ENCODE assay signal across 27 mouse cellular contexts in the genomic region with DNA sequence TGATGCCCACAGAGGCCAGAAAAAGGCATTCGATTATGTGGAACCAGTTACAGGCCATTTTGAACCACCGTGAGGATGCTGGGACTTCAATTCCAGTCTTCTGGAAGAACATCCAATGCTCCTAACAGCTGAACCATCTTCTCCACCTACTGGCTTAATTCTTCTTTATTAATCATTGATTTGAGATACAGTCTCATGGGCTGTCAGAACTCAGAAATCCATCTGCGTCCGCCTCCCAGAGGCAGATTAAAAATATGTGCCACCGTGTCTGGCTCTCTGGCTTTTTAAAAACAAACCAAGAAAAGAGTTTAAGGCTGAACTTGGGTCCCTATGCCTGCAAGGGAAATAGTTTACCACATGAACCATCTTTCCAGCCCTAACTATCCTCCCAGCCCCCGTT. TPM values are rescaled to one million over a fixed set of nuclear protein-coding genes. Genes with fewer than 3 reads are reported as not detected.
DNase-seq lines count a peak whose midpoint lies in the region; ATAC-seq and TF ChIP-seq lines count a peak whose summit lies in the region.
"Had no signal": no experiment of that assay in that cellular context is flagged by ENCODE, and none has a peak within 500 bp of the region (broad histone marks: within the 10 kb centered on the region; RNA-seq: fewer than 3 reads in every experiment).

No protein-coding gene starts in this region.

- H3K4me3 ChIP-seq in heart, embryonic 10.5 days, result no peak overlapping the region
- no peak overlapping the region for H3K4me3 ChIP-seq in kidney, embryonic 16.5 days (ENCODE audit: low read length)
- H3K4me3 ChIP-seq in layer of hippocampus, adult 2 months, result no peak overlapping the region
- H3K4me3 ChIP-seq: embryonic facial prominence, embryonic 10.5 days; embryonic facial prominence, embryonic 12.5 days; forebrain, embryonic 13.5 days; forebrain, embryonic 15.5 days had no signal

- DNase-seq in heart, adult 11 months, result peak; percentile 80
- DNase-seq in heart, embryonic 10.5 days (ENCODE audit: low spot score), result no peak
- peak; percentile 70 for DNase-seq in kidney, adult 9 months
- DNase-seq in kidney, postnatal 25 days, result no peak
- DNase-seq in kidney, postnatal 4 days, result no peak
- DNase-seq in layer of hippocampus, adult 2 months (ENCODE audit: low spot score in 2 of 2), result no peak
- no peak for DNase-seq in layer of hippocampus, postnatal 14 days (ENCODE audit: low spot score in 2 of 2)
- DNase-seq: adrenal gland, adult 2 months; adrenal gland, postnatal 10 days; adrenal gland, postnatal 36 days; B cell, adult 2 months; cerebellum, adult 11-12 months; cerebellum, adult 9-10 months; cerebellum, postnatal 10 days; cerebellum, postnatal 25 days had no signal

- H3K27me3 ChIP-seq in heart, embryonic 10.5 days (ENCODE audit: insufficient read depth, poor library complexity, severe bottlenecking), result no peaks in the 10 kb centered on the region
- H3K27me3 ChIP-seq in kidney, embryonic 16.5 days (ENCODE audit: insufficient read depth, low read length), result no peaks in the 10 kb centered on the region
- H3K27me3 ChIP-seq: CH12.LX; embryonic facial prominence, embryonic 12.5 days; forebrain, embryonic 13.5 days; forebrain, embryonic 15.5 days had no signal

- no peak overlapping the region for H3K4me2 ChIP-seq in kidney, embryonic 16.5 days (replicated peaks; ENCODE audit: low read depth, low read length)
- H3K4me2 ChIP-seq: embryonic facial prominence, embryonic 12.5 days; forebrain, embryonic 13.5 days; forebrain, embryonic 15.5 days had no signal

- no peak; the same call in 1 of the 2 replicates for ATAC-seq in kidney, embryonic 16.5 days (ENCODE audit: low FRiP score, low TSS enrichment)
- ATAC-seq: CD4-positive, CD25-positive, alpha-beta regulatory T cell, adult 4 months; forebrain, embryonic 13.5 days; forebrain, embryonic 15.5 days had no signal

- no peak overlapping the region for H3K9ac ChIP-seq in kidney, embryonic 16.5 days (replicated peaks; ENCODE audit: low read length)
- H3K9ac ChIP-seq: embryonic facial prominence, embryonic 12.5 days; forebrain, embryonic 13.5 days; forebrain, embryonic 15.5 days had no signal

- WGBS in heart, embryonic 10.5 days, result 91% methylated on average over 6 of the region's 6 CpGs
- 74% methylated on average over 6 of the region's 6 CpGs for WGBS in kidney, embryonic 16.5 days

- peaks cover 5% of the 10 kb centered on the region for H3K4me1 ChIP-seq in heart, embryonic 10.5 days
- H3K4me1 ChIP-seq in kidney, embryonic 16.5 days (ENCODE audit: insufficient read depth, low read length), result peaks cover 3% of the 10 kb centered on the region; the same call in 1 of the 2 replicates
- H3K4me1 ChIP-seq: embryonic facial prominence, embryonic 10.5 days; embryonic facial prominence, embryonic 12.5 days; forebrain, embryonic 13.5 days; forebrain, embryonic 15.5 days had no signal

- peak; percentile 51 for TF ChIP-seq CTCF in layer of hippocampus, adult 2 months (conservative IDR thresholded peaks at IDR 0.05)

- peaks cover 53% of the 10 kb centered on the region for H3K36me3 ChIP-seq in heart, embryonic 10.5 days
- H3K36me3 ChIP-seq in kidney, embryonic 16.5 days (ENCODE audit: insufficient read depth, low read length), result peaks cover 24% of the 10 kb centered on the region

- H3K27ac ChIP-seq in heart, embryonic 10.5 days, result no peak overlapping the region
- H3K27ac ChIP-seq in kidney, embryonic 16.5 days (ENCODE audit: low read length), result peak overlapping the region; percentile 83; the same call in 1 of the 2 replicates
- peak overlapping the region; percentile 37; the same call in 1 of the 2 replicates for H3K27ac ChIP-seq in layer of hippocampus, adult 2 months
- H3K27ac ChIP-seq: embryonic facial prominence, embryonic 10.5 days; embryonic facial prominence, embryonic 12.5 days; forebrain, embryonic 13.5 days; forebrain, embryonic 15.5 days had no signal

- H3K9me3 ChIP-seq in heart, embryonic 10.5 days, result no peaks in the 10 kb centered on the region
- no peaks in the 10 kb centered on the region for H3K9me3 ChIP-seq in kidney, embryonic 16.5 days (ENCODE audit: low read length)
- H3K9me3 ChIP-seq: embryonic facial prominence, embryonic 10.5 days; embryonic facial prominence, embryonic 12.5 days; forebrain, embryonic 13.5 days; forebrain, embryonic 15.5 days; G1E had no signal

RNA-seq across cellular contexts. Expression of gene Gm10197, which starts 3.7 kb away (rescaled TPM):
- not detected in 2 replicates for polyA plus RNA-seq in heart, embryonic 10.5 days (2016; fragmentation: Nextera tagmentation; extraction: Ambion mirVana)
- polyA plus RNA-seq in kidney, embryonic 16.5 days (2015; fragmentation: Nextera tagmentation; extraction: Ambion mirVana), result not detected in 2 replicates
- total RNA-seq in layer of hippocampus, adult 2 months (2021), result not detected
- total RNA-seq in layer of hippocampus, postnatal 14 days (2021), result not detected
- total RNA-seq: adrenal gland, adult 2 months; adrenal gland, postnatal 10 days; adrenal gland, postnatal 36 days had no signal
- polyA plus RNA-seq: adrenal gland, adult 2 months; CD4-positive, CD25-positive, alpha-beta regulatory T cell, adult 4 months; cerebellum, adult 2 months; cortical plate, adult 2 months; embryonic facial prominence, embryonic 12.5 days; embryonic facial prominence, embryonic 14.5 days; forebrain, embryonic 11.5 days; forebrain, embryonic 13.5 days; forebrain, embryonic 15.5 days; G1E had no signal

RNA-seq across cellular contexts. Expression of gene Smndc1, which starts 15.1 kb away (rescaled TPM):
- polyA plus RNA-seq in heart, embryonic 10.5 days (2016; fragmentation: Nextera tagmentation; extraction: Ambion mirVana), result 27.6 and 31.7 TPM in 2 replicates
- 39.1 and 40.1 TPM in 2 replicates for polyA plus RNA-seq in kidney, embryonic 16.5 days (2015; fragmentation: Nextera tagmentation; extraction: Ambion mirVana)
- 10 to 100 TPM; 39.9 to 40.7 TPM for total RNA-seq in layer of hippocampus, adult 2 months (2021)
- total RNA-seq in layer of hippocampus, postnatal 14 days (2021), result 10 to 100 TPM; 34.9 to 36.8 TPM

Comparison
In these comparisons a context has a peak if more than half of its experiments do, and no peak if none do; other contexts are left out.
1. DNase-seq: peak in heart, adult 11 months (single experiment) and kidney, adult 9 months (single experiment); none in heart, embryonic 10.5 days (single experiment), kidney, postnatal 25 days (0 of 2), kidney, postnatal 4 days (0 of 2), layer of hippocampus, adult 2 months (0 of 2) and layer of hippocampus, postnatal 14 days (0 of 2).